Mouse (Mus musculus): ENCODE results near the gene Ldah.

DNA sequence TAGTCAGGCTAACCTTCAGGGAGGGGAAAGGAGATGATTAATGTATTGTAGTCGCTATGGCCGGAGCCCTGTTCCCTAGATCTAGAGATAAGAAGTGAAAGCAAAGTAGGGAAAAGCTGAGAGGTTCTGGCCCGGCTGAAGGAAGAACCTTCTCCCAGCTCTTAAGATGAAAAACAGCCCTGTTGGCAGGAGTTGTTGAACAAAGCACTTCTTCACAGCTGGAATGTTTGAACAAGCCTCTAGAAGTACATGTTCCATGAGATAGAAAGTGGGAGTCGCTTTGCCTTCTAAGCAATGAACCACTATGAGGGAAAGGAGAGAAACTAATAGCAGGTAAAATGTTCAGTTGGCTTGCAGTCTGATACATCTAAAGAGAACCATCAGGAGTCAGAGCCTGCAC lies 36.8 kb downstream of the Ldah start:
- no peak for TF ChIP-seq TAL1 (IDR thresholded peaks at IDR 0.05; ENCODE audit: low read length)
- no peak for TF ChIP-seq GATA1 (IDR thresholded peaks at IDR 0.05; ENCODE audit: low read length)
